ENCODE assay signal across 14 mouse cellular contexts in the genomic region with DNA sequence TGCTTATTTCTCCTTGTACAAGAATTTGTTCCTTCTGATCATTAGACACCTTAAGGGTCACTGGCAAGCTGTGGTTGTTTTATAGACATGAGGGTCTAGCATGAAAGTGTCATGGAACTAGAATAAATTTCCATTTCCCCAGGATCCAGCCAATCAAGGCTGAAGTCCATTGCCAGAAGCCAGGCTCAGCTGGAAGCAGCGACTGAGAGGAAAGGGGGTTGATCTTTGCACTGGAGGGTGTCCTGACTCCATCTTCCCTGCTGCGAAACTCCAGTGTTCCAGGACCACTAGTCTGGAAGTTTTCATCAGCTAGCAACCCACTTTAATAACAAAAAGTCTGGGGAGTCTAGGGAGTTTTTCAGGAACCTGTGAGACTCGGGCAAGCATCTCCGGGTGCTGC.
A peak's percentile ranks its signal among the peaks of the same experiment; 100 is the strongest.
DNase-seq lines count a peak whose midpoint lies in the region; ATAC-seq lines count a peak whose summit lies in the region.
"Had no signal": no experiment of that assay in that cellular context is flagged by ENCODE, and none has a peak within 500 bp of the region (broad histone marks: within the 10 kb centered on the region; RNA-seq: fewer than 3 reads in every experiment).

No protein-coding gene starts in this region.

- no peak overlapping the region for H3K27ac ChIP-seq in lung, embryonic 15.5 days
- H3K27ac ChIP-seq in embryonic facial prominence, embryonic 12.5 days = peak overlapping the region; percentile 17; the same call in 1 of the 2 replicates
- no peak overlapping the region for H3K27ac ChIP-seq in embryonic facial prominence, embryonic 15.5 days (replicated peaks)
- H3K27ac ChIP-seq in limb, embryonic 13.5 days = no peak overlapping the region
- H3K27ac ChIP-seq: gastrocnemius, adult 2 months; midbrain, embryonic 15.5 days had no signal

- peak overlapping the region; percentile 33 for H3K4me3 ChIP-seq in lung, embryonic 15.5 days
- no peak overlapping the region for H3K4me3 ChIP-seq in embryonic facial prominence, embryonic 12.5 days
- no peak overlapping the region for H3K4me3 ChIP-seq in embryonic facial prominence, embryonic 15.5 days (replicated peaks)
- H3K4me3 ChIP-seq in limb, embryonic 13.5 days = no peak overlapping the region
- H3K4me3 ChIP-seq: gastrocnemius, adult 2 months; midbrain, embryonic 15.5 days had no signal

- H3K9me3 ChIP-seq in lung, embryonic 15.5 days = no peaks in the 10 kb centered on the region
- H3K9me3 ChIP-seq in embryonic facial prominence, embryonic 12.5 days = no peaks in the 10 kb centered on the region
- H3K9me3 ChIP-seq in embryonic facial prominence, embryonic 15.5 days (replicated peaks) = no peaks in the 10 kb centered on the region
- no peaks in the 10 kb centered on the region for H3K9me3 ChIP-seq in limb, embryonic 13.5 days
- H3K9me3 ChIP-seq: midbrain, embryonic 15.5 days had no signal

- H3K9ac ChIP-seq in lung, embryonic 15.5 days = no peak overlapping the region
- H3K9ac ChIP-seq in embryonic facial prominence, embryonic 12.5 days = no peak overlapping the region
- no peak overlapping the region for H3K9ac ChIP-seq in embryonic facial prominence, embryonic 15.5 days
- no peak overlapping the region for H3K9ac ChIP-seq in limb, embryonic 13.5 days
- H3K9ac ChIP-seq: forebrain, postnatal 0 days; midbrain, embryonic 15.5 days had no signal

- DNase-seq in lung, postnatal 10 days = no peak
- DNase-seq in gastrocnemius, adult 18-20 months (ENCODE audit: low spot score) = no peak
- DNase-seq in thymus, postnatal 25 days = no peak
- DNase-seq: cerebellum, adult 9-10 months; forebrain, postnatal 0 days; gastrocnemius, adult 2 months; heart, adult 11 months; heart, postnatal 4 days; thymus, postnatal 14 days had no signal

- ATAC-seq in lung, embryonic 15.5 days (ENCODE audit: borderline replicate concordance, extremely low read depth, low FRiP score, low TSS enrichment) = peak; percentile 52; the same call in 1 of the 2 replicates
- ATAC-seq in embryonic facial prominence, embryonic 12.5 days (ENCODE audit: insufficient number of reproducible peaks, insufficient read depth, low FRiP score, low TSS enrichment) = no peak
- no peak for ATAC-seq in embryonic facial prominence, embryonic 15.5 days (ENCODE audit: insufficient number of reproducible peaks, low FRiP score, low TSS enrichment, low read depth)
- no peak for ATAC-seq in limb, embryonic 13.5 days (ENCODE audit: low FRiP score, low read depth)
- ATAC-seq: forebrain, postnatal 0 days; midbrain, embryonic 15.5 days had no signal

- no peaks in the 10 kb centered on the region for H3K36me3 ChIP-seq in lung, embryonic 15.5 days
- no peaks in the 10 kb centered on the region for H3K36me3 ChIP-seq in embryonic facial prominence, embryonic 12.5 days
- no peaks in the 10 kb centered on the region for H3K36me3 ChIP-seq in embryonic facial prominence, embryonic 15.5 days
- no peaks in the 10 kb centered on the region for H3K36me3 ChIP-seq in limb, embryonic 13.5 days
- H3K36me3 ChIP-seq: midbrain, embryonic 15.5 days had no signal

- H3K4me2 ChIP-seq in lung, embryonic 15.5 days = peak overlapping the region; percentile 57
- peak overlapping the region; percentile 38 for H3K4me2 ChIP-seq in embryonic facial prominence, embryonic 12.5 days (replicated peaks)
- peak overlapping the region; percentile 26; the same call in 1 of the 2 replicates for H3K4me2 ChIP-seq in embryonic facial prominence, embryonic 15.5 days (replicated peaks)
- H3K4me2 ChIP-seq in limb, embryonic 13.5 days (replicated peaks) = peak overlapping the region; percentile 52
- H3K4me2 ChIP-seq: midbrain, embryonic 15.5 days had no signal

- 45% methylated on average over 4 of the region's 4 CpGs for whole genome bisulfite sequencing in lung, embryonic 15.5 days
- 59% methylated on average over 4 of the region's 4 CpGs for WGBS in embryonic facial prominence, embryonic 12.5 days
- 63% methylated on average over 4 of the region's 4 CpGs for WGBS in embryonic facial prominence, embryonic 15.5 days
- 52% methylated on average over 4 of the region's 4 CpGs for WGBS in limb, embryonic 13.5 days

- no peaks in the 10 kb centered on the region for H3K4me1 ChIP-seq in lung, embryonic 15.5 days
- H3K4me1 ChIP-seq in embryonic facial prominence, embryonic 12.5 days = 0 out of 2 replicates have a peak, but pooled peaks cover 6% of the 10 kb centered on the region
- no peaks in the 10 kb centered on the region for H3K4me1 ChIP-seq in embryonic facial prominence, embryonic 15.5 days
- H3K4me1 ChIP-seq in limb, embryonic 13.5 days = peaks cover 11% of the 10 kb centered on the region
- H3K4me1 ChIP-seq: midbrain, embryonic 15.5 days had no signal

- no peaks in the 10 kb centered on the region for H3K27me3 ChIP-seq in lung, embryonic 15.5 days
- H3K27me3 ChIP-seq in embryonic facial prominence, embryonic 12.5 days = no peaks in the 10 kb centered on the region
- H3K27me3 ChIP-seq in embryonic facial prominence, embryonic 15.5 days = no peaks in the 10 kb centered on the region
- no peaks in the 10 kb centered on the region for H3K27me3 ChIP-seq in limb, embryonic 13.5 days
- H3K27me3 ChIP-seq: midbrain, embryonic 15.5 days had no signal
